Mouse (Mus musculus) NIH3T3 (cell line): Measurements from ENCODE around the gene Col25a1.
A peak's percentile ranks its signal among the peaks of the same experiment; 100 is the strongest.

ENCODE experiments used
- DNase-seq: peaks from one replicate; pipeline ENCODE4 v3.0.0-alpha.2; 2012; ENCODE audit warnings: low read depth

Col25a1 gene

GRCm38 (mm10) chr3:130310694-130311305 is 179.5 kb downstream of the Col25a1 start:
- DNase-seq = no peak

- no peak for DNase-seq
Measured at GRCm38 (mm10) chr3:130313246-130313645, 181.9 kb downstream of the Col25a1 start.

- DNase-seq = no peak
Measured at GRCm38 (mm10) chr3:130327039-130328015, 196.0 kb downstream of the Col25a1 start.

GRCm38 (mm10) chr3:130328909-130329308 is 197.6 kb downstream of the Col25a1 start:
- no peak for DNase-seq

GRCm38 (mm10) chr3:130329833-130330555 is 198.7 kb downstream of the Col25a1 start:
- DNase-seq = no peak

GRCm38 (mm10) chr3:130330556-130330950 is 199.3 kb downstream of the Col25a1 start:
- no peak for DNase-seq

GRCm38 (mm10) chr3:130332347-130332913 is 201.1 kb downstream of the Col25a1 start:
- no peak for DNase-seq

GRCm38 (mm10) chr3:130337857-130338256 is 206.6 kb downstream of the Col25a1 start:
- DNase-seq = peak; percentile 30

- no peak for DNase-seq
Measured at GRCm38 (mm10) chr3:130338371-130338770, 207.1 kb downstream of the Col25a1 start.

- no peak for DNase-seq
Measured at GRCm38 (mm10) chr3:130350161-130350560, 218.9 kb downstream of the Col25a1 start.

GRCm38 (mm10) chr3:130354399-130355039 is 223.2 kb downstream of the Col25a1 start:
- no peak for DNase-seq

- DNase-seq = no peak
Measured at GRCm38 (mm10) chr3:130356575-130357173, 225.4 kb downstream of the Col25a1 start.

GRCm38 (mm10) chr3:130360813-130361212 is 229.5 kb downstream of the Col25a1 start:
- DNase-seq = no peak

GRCm38 (mm10) chr3:130361922-130362321 is 230.6 kb downstream of the Col25a1 start:
- DNase-seq = no peak

GRCm38 (mm10) chr3:130362797-130363367 is 231.6 kb downstream of the Col25a1 start:
- DNase-seq = no peak

- DNase-seq = peak; percentile 57
Measured at GRCm38 (mm10) chr3:130366917-130367610, 235.8 kb downstream of the Col25a1 start.

GRCm38 (mm10) chr3:130368352-130368751 is 237.1 kb downstream of the Col25a1 start:
- no peak for DNase-seq

- peak; percentile 17 for DNase-seq
Measured at GRCm38 (mm10) chr3:130369113-130369512, 237.8 kb downstream of the Col25a1 start.

- DNase-seq = peak; percentile 8
Measured at GRCm38 (mm10) chr3:130370167-130370566, 238.9 kb downstream of the Col25a1 start.

- no peak for DNase-seq
Measured at GRCm38 (mm10) chr3:130373145-130373544, 241.8 kb downstream of the Col25a1 start.
